Mouse (Mus musculus) kidney, postnatal 36 days (tissue): ENCODE measurements around the gene Mmp8.
A peak's percentile ranks its signal among the peaks of the same experiment; 100 is the strongest.

Experiments
- DNase-seq, 2 experiments: peaks; one replicate each; pipeline ENCODE4 v3.0.0; 2021 to 2022; ENCODE audit warnings: mixed read lengths in 2 of 2

The Mmp8 gene

DNA sequence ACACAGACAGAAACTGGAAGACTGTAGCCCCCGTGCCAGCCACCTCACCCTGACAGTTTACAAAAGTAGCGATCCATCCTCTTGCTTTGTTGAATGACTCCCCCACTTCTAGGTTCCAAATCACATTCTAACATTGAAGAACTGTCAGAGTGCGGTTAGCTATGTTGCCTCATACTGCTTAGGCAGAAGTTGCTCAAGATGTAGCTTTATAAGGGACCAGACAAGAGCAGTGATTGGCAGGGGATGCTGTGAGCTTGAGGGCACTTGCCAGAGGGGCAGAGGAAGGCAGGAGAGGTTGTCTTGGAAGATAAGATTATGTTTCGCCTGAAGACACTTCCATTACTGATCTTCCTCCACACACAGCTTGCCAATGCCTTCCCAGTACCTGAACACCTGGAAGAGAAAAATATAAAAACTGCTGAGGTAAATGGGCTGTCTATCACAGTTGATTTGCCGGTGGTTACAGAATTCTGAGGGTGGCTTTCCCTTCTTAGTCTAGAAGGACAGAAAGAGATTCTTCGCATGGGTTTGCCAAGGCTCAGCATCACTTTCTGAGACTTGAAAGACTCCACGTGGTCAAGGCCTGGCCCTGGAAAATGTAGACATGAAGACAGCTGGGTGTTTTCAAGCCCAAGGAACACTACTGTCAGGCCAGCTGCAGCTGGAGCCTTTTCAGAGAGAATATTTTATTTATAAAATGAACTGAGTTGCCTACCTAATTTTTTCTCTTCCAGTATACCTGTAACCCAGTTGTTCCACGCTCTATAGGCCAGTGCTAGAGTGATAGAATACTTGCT is at the start of gene Mmp8:
Gene Mmp8 (plus strand): TSS at position 236 of the 797 bp plus-strand sequence.
- DNase-seq, result no peak

- no peak for DNase-seq
These were observed 48.5 kb upstream of the Mmp8 start for GRCm38 (mm10) chr9:7509619-7510233.

DNA sequence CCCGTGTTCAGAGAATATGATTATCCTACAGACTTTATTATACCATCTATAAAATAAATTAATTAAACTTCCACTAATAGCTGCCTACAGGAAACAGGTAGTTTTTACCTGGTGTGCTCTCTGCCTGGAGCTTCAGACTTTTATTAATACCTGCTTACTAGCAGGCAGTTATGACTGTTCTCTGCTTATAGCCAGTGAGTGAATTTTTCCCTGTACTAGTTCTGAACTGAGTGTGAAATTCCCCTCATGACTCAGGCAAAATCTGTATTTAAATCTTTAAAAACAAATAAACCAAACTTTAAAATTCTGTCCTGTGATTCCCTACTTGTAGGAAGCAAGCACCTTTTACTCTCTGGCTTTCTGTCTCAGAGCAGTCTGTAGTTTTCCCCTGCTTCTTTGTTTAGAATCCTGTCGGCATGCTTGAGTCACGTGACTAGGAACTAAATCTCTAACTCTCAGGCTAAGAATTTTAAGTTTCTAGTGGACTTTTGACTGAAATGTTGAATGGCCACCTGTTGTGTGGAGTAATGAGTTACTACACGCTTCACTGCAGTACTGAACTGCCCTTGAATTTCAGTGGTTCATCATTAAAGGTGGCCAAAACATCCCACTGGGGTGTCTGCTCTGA is 40.2 kb upstream of the Mmp8 start:
- DNase-seq, result no peak

DNA sequence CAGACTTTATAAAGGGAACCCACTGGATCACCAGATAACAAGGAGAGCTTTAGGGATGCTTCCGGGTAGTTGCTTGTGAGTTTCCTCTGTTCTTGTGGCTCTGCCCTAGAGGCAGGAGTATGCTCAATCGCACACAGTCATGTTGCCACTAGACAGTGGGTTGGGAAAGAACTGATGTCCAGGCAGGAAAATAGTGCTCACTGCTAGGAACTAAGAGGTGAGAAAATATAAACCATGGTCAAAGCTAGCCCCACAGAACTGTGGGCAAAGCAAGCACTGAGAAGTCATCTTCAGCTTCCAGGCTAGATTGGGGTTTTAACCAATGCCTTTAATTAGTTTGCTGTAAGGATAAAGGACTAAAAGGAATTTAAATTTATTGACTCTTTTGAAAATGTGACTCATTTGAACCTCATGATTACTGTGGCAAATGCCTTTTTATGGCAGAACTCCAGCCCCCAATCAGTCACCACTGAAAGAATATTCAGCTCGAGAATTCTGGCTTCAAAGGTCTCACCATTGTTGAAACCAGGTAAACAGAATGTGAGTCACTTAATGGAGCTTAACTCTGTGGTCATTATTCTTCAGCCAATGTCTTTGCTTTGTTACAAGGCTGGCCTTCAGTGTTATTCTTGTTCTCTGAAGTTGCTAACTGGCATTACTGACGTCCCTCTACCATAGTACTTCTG is 31.9 kb upstream of the Mmp8 start:
- DNase-seq, result no peak

- no peak for DNase-seq
These were observed 15.5 kb upstream of the Mmp8 start for GRCm38 (mm10) chr9:7542763-7543162.

GRCm38 (mm10) chr9:7544923-7545457 is 13.3 kb upstream of the Mmp8 start:
- no peak for DNase-seq

DNA sequence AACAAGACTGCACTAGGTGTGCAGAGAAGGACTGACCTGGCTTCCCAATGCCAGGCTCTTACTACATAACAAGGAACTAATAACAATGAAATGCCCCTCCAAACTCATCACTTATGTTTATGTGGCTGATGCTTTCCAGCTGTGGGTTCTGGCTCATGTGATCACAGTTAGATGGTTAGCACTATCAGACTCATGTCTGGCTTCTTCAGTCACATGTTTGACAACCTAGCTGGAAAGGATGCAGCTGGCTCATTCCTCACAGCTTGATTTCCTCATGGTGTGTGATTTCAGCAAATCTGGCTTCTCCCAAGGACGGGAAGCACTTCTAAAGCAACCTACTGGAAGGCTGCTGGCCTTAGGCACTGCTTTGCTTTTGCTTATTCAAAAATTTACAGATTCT is 12.8 kb upstream of the Mmp8 start:
- DNase-seq, result peak; percentile 30 to 35

GRCm38 (mm10) chr9:7545920-7546319 is 12.3 kb upstream of the Mmp8 start:
- DNase-seq, result no peak

DNA sequence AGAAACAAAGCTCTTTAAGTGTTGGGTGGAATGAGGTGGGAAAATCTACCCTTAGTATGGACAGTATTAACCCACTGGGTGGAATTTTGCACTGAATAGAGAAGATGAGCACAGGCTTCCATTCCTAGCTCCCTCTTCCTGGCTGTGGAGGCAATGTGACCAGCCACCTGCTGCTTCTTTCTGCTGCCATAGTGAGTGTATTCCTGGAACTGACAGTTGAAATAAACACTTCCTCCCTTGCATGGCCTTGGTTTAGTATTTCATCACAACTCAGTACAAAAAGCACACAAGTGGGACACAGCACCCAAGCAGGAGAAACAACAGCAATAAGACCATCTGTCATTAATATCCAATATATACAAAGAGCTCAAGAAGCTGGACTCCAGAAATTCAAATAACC is 6.3 kb upstream of the Mmp8 start:
- no peak for DNase-seq

DNA sequence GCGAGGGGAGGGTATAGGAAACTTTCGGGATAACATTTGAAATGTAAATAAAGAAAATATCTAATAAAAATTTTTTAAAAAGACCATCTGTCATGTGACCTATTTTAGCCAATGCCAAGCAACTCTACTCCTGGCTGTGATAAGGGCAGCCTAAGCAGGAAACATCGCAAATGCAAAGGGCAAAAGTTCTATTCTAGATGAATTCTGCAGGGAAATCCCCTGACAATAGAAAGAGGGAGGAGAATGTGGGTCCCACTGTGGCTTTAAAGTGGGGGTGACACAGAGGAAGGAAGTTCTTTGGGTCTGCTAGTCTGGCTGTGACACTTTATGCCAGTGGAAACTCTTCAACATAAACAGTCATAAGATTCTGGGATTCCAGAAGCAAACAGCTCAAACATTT is 4.7 kb upstream of the Mmp8 start:
- no peak for DNase-seq

DNA sequence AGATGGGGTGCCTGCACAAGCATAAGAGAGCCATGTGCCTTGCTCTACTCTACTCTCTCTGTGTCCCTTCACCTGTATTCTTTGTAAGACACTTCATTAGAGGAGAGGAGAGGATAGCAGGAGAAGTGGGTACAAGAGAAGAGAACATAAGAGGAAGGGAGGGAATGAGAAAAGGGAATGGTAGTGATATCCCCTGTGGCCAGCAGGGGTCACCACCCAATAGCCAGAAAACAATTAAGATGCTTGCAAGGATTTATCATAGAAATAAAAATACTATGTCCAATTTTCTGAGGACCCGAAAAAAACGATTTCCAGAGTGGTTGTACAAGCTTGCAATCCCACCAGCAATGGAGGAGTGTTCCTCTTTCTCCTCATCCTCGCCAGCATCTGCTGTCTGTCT is 3.9 kb upstream of the Mmp8 start:
- peak; percentile 4 to 64 for DNase-seq

DNA sequence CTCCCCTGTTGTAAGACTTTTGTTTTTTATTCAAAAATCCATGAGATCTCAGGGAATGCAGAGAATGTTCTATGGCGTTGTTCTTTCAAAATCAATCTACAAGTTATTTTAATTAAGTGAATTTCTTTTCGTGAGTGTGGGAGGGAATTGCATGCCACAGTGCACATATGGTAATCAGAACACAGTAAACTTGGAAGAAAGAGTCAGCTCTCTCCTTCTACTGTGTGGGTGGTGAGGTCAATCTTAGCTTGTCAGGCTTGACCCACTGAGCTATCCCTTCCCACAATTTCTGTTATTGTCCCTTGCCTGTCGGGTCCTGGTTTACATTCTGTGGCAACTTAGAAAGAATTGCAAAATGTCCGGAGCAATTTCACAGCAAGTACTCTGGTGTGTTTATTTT is 1.8 kb downstream of the Mmp8 start:
- DNase-seq, result no peak

GRCm38 (mm10) chr9:7567376-7567775 is 9.1 kb downstream of the Mmp8 start:
- no peak for DNase-seq

DNA sequence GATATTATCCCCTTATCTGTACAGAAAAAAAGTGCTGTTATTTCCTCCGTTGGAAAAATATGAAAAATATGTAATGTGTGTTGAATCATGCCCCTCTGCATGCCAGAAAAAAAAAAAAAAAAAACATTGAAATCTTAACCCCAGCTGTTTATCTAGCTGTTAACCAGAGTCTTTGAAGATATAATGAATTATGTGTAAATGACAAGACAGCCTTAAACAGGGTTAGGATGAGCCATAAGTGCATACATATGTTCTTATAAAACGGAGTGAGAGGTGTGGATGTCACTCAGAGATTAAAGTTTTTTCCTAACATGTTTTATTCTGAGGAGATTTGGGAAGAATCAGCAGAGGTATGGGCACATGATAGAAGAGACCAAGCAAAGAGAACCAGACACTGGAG is 9.7 kb downstream of the Mmp8 start:
- no peak for DNase-seq

GRCm38 (mm10) chr9:7570485-7570884 is 12.2 kb downstream of the Mmp8 start:
- DNase-seq, result no peak

- no peak for DNase-seq
These were observed 12.9 kb downstream of the Mmp8 start, which contains the start of gene Mmp27 for GRCm38 (mm10) chr9:7571162-7571561. Gene Mmp27 (plus strand): TSS chr9:7571396.

DNA sequence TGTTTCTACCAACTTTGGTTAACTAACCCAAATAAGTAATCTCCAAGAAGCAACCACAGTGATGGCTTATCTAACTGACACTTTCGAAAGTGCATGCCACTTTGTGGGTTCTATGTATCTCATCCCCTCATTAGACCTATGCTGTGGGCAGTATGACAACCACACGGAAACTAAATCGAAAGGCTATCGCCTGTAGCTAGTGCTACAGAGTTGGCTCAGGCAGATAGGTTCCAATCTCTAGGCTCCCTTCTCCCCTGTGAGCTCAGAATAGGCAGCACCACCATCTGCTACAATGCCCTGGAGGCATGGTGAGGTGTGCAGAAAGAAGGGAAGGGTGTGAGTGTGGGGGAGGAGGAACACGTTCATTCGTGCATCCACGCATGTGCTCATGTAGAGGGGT is 13.9 kb downstream of the Mmp8 start:
- DNase-seq, result no peak

GRCm38 (mm10) chr9:7572663-7573308 is 14.5 kb downstream of the Mmp8 start:
- DNase-seq, result no peak

DNA sequence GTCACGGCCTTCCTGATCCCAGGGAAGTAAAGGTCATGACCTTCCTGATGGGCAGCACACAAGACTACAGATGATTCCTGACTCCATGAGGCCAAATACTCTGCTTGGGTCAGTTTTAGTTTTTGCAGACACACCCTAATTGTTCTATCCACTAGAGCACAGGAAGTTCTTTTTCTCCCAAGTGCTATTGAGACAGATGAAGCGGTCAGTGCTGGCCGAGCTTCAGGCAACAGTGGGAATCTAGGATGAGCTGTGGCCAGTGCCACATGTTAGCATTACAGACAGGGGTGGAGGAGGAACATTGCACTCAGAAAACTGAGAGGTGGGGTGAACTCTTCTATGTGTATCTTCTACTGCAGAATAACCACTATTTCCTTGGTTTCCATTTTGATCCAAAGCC is 17.3 kb downstream of the Mmp8 start:
- DNase-seq, result no peak

GRCm38 (mm10) chr9:7577371-7577770 is 19.1 kb downstream of the Mmp8 start:
- no peak for DNase-seq

DNA sequence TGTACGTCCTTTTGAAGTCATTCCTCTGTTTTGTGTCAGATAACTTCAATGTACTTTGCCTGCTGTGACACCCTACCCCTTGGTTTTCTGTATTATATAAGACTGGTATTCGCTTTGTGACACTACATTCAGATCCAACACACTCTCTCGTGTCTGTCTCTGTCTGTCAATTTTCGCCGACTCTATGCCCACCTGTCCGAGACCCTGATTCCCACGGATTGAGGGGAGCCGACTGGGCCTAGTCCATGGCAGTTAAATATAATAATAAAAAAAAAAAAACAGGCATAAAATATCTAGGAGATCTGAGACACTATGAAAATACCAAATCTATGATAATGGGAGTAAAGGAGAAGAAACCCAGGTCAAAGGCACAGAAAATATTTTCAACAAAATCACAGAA is 31.8 kb downstream of the Mmp8 start:
- DNase-seq, result no peak

GRCm38 (mm10) chr9:7593272-7593812 is 35.1 kb downstream of the Mmp8 start:
- no peak for DNase-seq
